Mouse (Mus musculus): ENCODE results near the gene Dusp13.

The Dusp13 gene

DNA sequence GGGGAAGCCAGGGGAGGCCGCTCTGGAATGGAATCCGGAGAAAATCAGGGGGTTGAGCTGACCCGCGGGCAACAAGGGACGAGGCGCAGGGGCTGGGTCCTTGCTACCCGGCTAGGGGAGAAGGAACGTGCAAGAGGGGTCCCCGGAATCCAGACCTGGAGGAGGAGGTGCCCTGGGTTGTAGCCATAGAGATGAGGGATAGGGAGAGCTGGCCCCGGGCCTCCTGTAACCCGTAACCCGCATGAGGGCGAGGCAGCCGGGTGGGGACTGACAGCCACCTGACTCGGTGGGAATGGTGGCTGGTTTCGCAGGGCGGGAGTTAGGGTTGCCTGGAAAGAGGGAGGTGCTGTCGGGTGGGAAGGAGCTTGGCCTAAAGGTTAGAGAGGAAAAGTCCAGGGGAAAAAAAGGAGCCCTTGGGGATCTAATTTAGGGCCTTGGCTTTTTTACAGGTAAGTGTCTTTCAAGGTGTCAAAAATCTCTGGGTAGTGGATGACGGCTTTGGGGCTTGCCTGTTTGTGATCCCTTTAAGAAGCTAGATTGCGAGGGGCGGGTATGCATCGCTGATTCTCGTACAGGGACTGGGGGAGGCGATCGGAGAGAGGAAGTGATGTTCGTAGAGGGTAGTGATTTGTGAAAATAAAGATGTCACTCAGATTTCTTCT, at the start of gene Dusp13:
Gene Dusp13, minus strand, starts transcription at position 301 of the 662 bp plus-strand sequence.
- DNase-seq = peak; percentile 41

DNA sequence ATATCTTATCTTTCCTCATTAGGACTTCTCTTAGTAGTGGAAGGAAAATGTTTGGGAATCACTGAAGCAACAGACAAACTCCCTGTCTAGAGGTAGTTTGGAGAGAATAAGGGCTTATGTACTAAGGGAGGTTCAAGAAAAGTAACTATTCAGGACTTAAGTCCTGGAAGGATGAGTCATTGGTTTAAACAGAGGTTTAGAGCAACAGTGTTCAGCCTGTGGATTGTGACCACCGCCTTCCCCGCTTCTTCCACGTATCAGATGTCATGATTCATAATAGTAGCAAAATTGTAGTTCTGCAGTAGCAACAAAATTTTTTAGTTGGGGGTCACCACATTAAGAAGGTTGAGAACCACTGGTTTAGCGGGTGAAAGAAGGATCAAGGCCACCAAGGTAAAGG, 49.7 kb upstream of the Dusp13 start:
- no peak for DNase-seq

DNA sequence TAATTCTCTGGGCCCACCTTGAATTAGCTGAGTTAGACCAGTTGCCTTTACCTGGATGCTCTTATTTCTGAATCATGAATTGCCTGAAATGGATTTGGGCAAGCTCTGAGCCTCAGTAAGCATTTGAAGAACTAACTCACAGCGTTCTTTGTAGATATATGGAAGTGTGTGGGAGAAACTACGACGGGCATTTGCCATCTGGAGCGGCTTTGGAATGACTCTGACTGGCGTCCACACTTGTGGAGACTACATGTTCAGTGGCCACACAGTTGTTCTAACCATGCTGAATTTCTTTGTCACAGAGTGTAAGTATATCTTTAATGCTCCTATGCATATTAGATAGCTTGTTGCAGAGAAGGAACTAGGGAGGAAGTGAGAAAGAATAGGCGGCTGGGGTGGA, 41.3 kb upstream of the Dusp13 start:
- DNase-seq = no peak

DNA sequence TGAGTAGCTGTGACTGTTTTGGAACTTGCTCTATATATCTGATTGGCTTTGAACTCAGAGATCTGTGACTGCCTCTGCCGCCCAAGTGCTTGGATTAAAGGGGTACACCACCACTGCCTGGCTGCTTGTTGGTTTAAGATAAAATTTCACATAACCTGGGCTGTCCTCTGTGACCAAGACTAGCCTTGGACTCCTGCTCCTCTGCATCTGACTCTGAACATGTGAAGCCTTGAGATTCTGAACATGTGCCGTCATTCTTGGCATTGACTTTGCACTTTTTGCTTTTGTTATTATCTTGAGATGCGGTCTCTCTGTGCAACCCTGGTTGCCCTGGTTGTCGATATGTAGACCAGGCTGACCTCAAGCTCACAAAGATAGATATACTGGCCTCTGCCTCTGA, 40.7 kb upstream of the Dusp13 start:
- DNase-seq = no peak

DNA sequence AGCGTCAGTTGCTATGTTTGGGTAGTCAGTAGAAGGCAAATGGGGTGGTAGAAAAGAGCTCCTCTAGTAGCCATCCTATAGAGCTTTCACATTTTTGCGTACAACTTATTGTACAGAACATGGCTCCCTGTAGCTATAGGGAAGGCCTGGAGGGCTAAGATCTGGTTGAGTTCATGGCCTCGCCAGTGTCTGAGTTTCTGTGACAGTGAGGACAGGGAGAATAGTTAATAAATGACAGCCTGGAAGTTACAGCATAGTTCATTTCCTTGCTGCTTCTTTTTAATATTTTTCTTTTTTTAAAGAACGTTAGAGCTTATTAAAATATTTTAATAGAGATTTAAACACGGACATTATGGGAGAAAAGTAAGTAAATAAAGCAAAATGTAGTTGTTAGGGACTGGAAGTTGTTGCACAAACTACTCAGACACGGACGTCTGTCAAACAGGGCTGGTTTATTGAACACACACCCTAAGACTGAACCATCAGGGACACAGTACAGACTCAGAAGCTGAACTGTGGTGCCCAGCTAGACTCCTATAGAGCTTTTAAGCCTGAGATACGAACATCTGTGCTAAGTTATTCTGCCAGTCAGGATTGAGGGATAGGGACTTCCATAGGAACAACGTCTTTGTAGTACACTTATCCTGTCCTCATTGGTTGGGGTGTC, 39.7 kb upstream of the Dusp13 start:
- DNase-seq = no peak

DNA sequence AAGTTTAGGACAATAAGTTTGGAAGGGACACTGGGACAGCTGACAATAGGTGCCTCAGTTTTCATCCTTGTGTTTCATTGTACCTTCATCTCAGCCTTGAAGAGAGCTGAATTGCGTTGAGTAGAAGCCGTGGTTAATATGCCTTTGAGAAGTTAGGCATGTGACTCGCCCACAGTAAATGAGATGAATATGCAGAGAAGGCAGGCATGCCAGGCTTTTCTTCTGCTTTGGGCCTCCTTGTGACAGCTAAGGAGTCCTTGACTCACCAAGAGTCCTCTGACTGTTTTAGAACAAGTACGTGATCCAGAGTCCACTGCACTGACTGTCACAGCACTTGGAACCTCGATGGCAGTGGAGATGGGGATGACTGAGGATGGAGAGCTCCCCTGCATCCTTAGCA, 37.1 kb upstream of the Dusp13 start:
- no peak for DNase-seq

DNA sequence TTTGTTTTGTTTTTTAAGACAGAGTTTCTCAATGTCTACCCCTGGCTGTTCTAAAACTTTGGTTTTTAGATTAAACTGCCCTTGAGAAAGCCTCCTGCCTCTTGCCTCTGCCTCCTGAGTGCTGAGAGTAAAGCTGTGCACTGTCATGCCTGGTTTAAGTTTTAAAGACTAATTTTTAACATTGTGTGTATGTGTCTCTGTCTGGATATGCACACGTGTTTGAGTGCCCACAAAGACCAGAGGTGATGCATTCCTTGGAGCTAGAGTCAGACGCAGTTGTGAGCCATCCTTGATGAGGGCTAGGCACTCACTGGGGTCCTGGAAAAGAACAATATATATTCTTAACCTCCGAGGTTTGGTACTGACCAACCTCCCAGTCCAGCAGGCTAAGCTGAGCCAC, 36.4 kb upstream of the Dusp13 start:
- DNase-seq = no peak

DNA sequence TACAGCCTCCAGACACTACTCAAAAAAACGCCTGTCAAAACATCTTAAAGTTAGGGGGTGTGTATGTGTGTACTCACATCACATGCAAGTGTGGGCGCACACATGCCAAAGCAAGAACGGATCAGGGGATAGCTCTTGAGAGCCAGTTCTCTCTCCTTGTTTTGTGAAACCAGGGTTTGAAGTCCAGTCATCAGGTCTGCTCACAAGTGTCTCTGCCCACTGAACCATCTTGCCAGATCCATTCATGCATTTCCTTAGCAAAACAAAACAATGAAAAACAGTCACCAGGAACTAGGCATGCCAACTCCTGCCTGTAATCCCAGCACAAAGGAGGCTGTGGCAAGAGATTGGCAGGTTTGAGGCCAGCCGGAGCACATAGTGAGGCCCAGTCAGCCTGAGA, 35.5 kb upstream of the Dusp13 start:
- DNase-seq = no peak

DNA sequence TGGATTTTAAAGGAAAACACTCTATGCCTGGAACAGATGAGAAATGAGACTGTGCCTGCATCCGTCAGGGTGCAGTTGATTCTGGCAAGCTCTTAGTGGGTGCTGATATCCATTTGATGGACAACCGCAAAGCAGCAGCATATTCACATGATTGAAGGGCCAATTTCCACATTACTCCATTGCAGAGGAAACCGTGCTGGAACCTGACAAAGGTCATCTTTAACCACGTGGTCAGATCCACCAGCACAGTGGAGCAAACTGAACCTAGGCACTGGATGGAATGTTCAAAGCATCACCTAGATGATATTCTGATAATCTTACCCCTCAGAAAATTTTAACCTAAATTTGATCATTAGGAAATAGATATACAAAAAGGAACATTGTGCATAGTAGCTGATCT, 25.2 kb upstream of the Dusp13 start:
- no peak for DNase-seq

DNA sequence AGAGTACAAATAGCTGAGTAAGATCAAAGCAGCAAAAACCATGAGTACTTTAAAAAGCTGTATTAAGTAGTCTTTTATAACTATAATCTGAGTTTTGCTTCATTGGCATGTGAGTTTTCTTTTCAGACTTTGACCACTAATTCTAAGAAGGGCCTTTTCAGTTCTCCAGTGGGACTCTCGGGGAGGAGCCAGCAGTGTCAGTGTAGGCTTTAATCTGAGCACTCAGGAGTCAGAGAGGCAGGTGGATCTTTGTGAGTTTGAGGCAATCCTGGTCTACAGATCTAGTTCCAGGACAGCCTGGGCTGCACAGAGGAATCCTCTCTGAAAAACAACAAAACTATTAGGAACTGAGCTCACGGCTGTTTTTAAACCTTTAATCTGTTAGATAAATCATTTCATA, 23.0 kb upstream of the Dusp13 start:
- DNase-seq = no peak

DNA sequence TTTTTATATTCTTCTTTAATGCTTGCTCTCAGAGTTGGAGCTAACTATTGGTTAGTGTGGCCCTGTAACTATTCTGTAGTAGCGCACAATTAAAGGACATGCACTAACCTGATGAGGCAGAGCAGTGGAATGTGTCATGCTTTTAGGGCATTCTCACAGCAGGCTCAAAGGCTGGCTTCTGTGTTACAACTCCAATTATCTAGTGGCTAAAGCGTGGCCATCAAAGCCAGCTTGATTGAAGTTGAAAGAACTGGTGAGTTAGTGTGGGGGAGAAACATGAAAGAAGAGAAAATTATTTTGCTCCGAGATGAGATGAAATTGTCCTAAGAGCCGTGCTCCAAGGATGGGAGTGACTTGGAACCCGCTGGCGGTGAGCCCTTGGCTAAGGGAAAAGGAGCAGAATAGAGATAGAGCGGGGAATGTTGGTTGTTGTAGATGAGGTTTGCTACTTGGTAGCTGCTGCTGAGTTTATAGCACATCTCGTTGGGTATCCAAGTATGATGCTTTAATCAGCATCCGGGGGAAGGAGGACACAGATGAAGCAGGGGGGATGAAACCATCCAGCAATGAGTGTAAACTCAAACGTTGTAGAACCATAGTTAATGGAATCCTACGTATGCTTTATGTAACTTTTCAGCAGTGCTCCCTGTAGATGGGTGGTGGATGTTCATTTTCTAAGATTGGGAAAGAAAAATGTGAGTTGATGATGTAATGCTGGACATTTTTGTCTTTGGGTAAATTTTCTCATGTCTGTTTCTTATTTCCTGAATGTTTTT, 21.7 kb upstream of the Dusp13 start:
- DNase-seq = no peak

DNA sequence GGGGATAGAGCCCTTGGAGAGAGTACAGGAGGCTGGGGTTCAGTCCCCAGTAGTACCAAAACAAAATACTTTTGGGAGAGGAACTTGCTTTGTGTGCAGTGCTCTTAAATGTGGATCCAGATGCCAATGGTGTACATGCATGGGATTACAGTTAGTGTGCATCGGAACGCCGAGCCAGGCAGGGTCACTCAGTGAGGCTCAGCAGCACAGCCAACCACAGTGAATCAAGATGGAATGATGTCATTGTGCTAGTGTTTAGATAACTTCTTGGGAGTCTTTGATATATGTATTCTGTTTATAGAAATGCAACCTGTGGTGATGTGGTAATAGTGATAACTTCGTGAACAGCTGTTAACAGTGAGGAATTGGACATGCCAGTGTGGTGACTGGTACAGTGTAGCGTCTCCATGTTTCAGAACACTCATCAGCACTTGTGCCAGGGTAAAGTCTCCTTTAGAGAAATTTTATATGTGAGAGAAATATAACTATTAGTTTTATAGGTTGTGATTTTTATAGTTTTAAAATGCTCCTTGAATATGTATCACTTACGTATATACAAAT, 15.5 kb upstream of the Dusp13 start:
- no peak for DNase-seq

DNA sequence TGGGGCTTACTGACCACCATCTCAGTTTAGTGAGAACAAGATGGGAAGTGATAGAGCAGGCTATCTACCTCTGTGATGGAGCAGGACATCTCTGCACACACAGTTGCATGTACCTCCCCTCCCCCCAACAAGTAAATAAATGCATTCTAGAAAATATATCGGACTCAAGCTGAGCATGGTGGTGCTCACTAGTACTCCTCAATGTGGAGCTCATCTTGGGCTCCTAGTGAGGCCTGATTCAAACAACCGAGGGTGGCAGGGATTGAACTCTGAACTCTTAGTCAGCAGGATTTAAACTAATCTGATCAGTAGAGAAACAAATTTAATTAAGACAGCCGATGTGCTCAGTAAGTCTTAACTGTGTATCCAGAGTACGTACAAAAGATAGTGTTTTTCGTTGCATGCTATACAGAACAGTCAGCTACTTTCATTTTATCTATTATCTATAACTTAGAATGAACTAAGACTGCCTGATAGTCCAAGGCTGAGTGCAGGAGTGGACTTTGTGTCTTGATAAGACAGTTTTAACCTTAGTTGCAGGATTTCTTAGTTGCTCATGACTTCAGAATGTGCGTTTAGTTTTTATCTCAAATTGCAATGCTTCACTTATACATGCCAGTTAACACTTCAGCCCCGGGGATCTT, 14.9 kb upstream of the Dusp13 start:
- DNase-seq = no peak

DNA sequence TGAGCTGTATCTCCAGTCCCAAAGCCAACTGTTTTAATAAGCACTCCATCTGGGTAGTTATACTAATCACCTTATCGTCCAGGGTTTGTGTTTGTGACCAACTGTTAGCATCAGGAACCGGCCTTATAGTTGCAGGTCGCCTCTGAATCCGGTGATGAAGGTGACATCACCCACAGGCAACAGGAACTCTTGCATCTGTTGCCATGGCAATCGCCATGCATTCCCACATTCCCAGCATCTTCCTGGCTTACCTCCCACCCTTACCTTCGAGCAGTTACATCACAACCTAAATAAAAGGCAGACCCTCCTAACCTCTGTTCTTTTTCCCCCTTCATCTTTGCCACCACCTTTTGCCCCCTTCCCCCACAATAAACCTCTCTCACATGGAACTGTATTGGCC, 13.7 kb upstream of the Dusp13 start:
- DNase-seq = no peak

DNA sequence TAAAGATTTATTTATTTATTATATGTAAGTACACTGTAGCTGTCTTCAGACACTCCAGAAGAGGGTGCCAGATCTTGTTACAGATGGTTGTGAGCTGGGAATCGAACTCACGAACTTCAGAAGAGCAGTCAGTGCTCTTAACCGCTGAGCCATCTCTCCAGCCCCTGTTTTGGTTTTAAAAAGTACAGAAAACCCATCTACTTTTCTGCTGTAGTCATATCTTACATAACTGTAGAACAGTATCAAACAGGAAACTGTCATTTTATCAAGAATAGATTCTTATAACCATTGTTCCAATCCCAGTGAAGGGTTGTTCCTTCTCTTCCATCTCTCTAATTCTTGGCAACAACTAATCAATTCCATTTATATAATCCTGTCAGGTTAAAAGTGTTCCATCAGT, 12.8 kb upstream of the Dusp13 start:
- DNase-seq = no peak

DNA sequence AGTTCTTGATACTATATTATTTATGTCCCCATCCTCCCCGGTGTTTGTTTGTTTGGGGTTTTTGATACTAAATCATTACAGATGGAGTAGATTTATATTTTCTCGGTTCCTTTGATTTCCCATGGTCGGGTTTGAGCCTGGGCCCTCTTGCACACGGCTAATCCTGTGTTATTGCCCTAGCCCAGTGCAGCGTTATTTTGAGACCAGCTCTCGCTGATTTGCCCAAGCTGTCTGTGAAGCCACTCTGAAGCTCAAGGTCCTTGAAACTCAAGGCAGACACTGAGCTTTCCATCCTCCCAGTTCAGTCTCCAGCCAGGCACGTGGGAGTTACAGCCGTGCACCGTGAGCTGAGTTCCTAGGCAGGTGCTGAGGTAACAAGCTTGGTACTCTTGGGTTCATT, 10.6 kb upstream of the Dusp13 start:
- no peak for DNase-seq

DNA sequence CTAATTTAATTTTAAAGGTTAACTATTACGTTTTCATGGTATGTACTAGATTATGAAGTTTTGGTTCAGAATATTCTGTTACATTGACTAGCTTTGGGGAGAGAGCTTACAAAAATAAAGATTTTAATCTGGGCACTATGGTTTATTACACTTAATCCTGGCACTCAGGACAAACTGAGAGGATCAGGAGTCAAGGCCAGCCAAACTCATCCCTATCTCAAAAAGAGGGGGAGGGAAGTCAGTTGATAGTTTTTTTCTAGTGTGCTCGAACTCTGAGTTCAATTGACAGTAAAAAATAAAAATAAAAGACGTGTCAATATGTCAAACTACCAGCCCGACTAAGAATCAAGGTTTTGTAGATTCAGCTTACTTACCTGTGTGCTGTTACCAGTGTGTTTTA, 2.4 kb upstream of the Dusp13 start:
- no peak for DNase-seq

DNA sequence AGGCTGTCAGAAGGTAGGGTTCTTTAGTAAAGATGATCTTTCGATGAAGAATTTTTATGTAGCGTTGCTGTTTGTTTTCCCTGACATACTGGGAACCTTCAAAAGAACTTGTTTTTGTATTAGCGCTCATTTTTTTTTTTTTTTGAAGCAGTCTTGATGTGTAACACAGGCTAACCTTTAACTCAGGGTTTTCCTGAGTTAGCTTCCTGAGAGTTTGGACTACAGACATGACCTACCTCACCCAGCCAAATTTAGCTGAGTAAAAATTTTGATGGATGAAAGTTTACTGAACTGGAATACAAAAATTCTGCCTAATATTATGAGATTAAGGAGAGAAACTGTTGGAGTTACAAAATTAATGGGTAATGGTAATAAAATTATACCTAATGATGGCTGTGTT, 1.4 kb upstream of the Dusp13 start:
- DNase-seq = no peak

DNA sequence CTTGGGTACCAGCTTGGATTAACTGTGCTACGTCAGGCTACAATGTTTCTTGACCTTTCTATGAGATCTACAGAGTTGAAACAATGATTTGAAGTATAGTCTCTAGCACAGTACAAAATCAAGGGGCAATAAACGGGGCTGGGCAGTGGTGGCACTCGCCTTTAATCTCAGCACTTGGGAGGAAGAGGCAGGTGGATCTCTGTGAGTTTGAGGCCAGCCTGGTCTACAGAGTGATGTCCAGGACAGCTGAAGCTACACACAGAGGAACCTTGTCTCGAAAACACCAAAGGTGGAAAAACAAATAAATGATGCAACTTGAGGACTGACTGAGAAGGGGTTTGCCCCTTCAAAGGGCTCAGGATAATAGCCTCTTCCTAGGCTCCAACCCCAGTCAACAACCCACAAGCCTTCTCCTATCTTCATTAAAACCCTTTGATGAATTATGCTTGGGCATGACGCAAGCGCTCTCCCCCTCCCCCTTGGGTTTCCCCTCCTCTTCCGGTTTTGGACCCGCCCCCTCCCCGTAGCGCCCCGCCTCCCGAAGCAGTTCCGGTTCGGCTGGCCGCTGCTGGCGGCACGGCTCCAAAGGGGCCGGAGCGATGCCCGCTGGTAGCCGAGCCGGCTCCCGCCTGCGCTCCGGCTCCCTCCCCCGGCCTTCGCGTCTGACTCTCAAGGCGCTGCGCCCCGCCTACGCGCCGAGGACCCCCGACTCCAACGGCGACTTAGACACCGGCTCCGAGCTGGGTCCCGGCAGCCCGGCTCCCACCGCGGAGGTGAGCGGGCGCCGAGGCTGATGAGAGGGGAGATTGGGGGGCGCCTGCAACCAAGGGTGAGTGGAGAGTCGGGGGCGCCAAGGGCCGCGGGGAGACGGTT, 737 bp downstream of the Dusp13 start, which contains the start of gene Samd8:
Gene Samd8, plus strand, starts transcription at position 524 of the 873 bp plus-strand sequence.
- peak; percentile 78 for DNase-seq

DNA sequence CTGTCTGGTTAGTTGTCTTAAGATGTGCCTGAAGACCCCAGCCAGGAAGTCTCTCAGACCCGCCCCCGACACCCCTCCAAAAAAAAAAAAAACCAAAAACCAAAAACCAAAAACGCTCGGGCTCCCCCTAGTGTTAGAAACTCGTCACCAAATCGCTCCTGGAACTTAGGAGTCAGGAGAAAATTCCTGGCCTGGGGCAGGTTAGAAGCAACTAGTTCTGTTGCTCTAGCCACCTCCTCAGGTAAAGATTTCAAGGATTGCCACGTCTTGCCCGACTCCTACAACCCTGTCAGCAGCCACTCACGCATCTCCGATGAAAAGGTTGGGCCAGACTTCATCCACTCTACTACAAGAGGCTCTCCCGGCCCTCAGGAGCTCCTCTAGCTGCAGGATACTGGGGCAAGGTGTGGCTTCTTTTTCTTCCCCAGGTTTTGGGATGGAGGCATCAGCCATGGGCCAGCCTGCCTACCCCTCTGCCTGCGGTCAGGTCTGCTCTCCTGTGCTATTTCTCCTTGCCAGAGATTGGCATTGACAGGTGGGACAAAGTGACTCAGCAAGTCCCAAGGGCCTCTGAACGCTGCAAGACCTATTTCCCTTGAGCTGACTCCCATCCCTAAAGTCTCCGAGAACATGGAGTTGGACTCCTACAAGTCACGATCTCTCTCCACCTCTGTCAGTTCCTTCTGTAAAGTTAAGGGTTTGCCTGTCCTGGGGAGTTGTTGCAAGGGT, 2.7 kb downstream of the Dusp13 start:
- peak; percentile 29 for DNase-seq

DNA sequence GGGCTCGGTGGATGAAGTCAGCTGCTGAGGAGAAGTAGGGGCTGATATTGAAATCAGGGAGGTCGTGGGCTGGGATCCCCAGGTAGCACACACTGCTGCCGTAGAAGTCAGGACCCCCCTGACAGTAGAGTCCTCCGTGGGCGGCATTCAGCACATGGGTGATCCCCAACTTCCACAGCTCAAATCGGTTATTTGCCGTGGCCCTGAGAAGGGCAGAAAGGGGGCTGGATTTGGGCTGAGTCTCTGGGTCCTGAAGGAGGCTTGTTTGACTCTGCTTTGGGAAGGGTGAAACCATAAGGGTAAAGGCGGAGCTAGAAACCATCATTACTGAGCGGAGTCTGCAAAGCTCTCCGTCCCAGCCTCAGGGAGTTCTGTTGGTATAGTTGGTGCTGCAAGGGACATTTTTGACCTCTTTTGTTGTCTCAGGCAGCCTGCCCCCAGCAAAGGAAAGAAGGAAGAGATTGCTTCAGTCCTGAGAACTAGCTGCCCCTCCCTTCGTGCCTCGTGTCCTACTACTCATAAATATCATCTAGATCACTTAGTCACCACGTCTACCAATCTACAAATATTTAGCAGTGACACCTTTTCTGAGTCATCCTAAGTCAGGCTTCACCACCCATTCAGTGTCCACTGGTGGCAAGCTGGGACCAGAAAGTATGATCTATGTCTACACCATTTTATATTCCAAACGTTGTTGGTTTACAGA, 3.4 kb downstream of the Dusp13 start:
- DNase-seq = no peak

All from thymus, postnatal 25 days (tissue).